Mouse (Mus musculus): Measurements from ENCODE around the gene Zdhhc17.

Gene Zdhhc17

GRCm38 (mm10) chr10:111009641-111010479 is at the start of gene Zdhhc17:
Zdhhc17 (minus strand) TSS chr10:111010140.
- peak; percentile 90 to 92 for DNase-seq

DNA sequence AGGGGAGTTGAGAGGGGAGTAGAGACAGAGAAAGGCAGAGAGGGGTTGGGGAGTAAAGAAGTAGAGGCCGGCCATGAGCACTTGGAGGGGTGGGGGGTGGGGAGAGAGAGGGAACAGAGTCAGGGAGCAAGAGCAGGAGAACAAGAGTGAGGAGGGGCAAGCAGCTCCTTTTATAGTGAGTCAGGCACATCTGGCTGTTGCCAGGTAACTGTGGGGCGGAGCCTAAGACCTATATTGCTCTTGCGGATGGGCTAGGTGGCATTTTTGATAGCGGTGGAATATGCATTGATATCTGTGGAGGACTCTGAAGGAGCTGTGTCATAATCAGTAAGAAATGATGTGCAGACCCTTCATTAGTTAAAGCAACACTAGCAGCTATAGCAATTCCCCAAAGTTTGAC is 45.8 kb upstream of the Zdhhc17 start:
- DNase-seq: no peak

- DNase-seq: no peak
Measured at GRCm38 (mm10) chr10:111051606-111052005, 41.7 kb upstream of the Zdhhc17 start.

- peak in 1 of 2 experiments; percentile 47 for DNase-seq
Measured at GRCm38 (mm10) chr10:111050511-111050910, 40.6 kb upstream of the Zdhhc17 start.

DNA sequence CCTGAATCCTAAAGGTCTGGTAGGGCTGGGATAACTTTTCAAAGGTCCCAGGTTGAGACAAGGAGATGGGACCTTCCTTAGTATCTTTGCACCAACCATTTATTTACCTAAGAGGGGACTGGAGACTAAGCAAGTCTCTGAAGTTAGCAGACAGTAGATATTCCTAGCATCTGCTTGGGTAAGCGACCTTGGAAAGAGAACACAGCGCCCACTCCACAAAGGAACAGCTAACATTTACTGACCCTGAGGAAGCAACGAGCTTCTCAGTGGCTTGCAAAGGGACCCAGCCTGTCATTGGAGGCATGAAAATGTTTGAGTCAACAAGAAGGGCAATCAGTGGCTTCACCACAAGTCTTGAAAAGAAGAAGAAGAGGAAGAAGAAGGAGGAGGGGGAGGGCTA is 40.1 kb upstream of the Zdhhc17 start:
- no peak for DNase-seq

DNA sequence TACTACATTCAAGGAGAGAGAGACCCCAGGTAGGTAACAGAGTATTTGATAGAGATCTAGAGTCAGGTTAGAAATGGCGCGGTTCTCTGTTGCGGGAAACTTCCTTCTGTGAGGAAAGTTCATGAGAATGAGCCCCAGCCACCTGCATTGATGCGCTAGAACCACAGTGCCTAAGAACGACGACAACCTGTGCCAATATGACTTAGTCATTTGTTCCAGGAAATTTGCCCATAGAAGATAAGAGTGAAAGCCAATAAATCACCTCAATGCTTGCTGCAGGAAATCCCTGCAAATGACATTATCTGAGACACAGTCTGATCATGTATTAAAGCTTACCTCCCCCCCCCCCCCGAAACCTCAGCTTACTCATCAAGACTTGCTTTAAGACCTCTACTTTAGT is 38.0 kb upstream of the Zdhhc17 start:
- peak in 1 of 2 experiments; percentile 58 for DNase-seq

GRCm38 (mm10) chr10:111040078-111040656 is 30.2 kb upstream of the Zdhhc17 start:
- DNase-seq: no peak

DNA sequence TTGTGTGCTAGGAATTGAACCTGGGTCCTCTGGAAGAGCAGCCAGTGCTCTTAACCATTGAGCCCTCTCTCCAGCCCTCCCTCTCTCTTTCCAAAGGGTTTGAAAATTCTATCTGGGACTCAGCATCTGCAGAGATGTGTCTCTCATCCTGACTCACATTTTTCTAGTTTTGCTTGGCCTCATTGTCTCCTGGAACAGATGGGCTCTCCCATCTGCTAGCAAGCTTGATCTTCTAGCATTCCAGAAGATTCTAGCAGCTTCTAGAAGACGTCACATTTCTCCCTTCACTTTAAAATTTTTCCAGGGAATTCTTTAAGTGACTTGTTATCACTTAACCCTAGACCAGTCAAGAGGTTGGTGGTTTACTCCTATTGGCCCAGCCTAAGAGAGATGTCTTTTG is 26.9 kb upstream of the Zdhhc17 start:
- no peak for DNase-seq

GRCm38 (mm10) chr10:111035134-111035533 is 25.2 kb upstream of the Zdhhc17 start:
- no peak for DNase-seq

DNA sequence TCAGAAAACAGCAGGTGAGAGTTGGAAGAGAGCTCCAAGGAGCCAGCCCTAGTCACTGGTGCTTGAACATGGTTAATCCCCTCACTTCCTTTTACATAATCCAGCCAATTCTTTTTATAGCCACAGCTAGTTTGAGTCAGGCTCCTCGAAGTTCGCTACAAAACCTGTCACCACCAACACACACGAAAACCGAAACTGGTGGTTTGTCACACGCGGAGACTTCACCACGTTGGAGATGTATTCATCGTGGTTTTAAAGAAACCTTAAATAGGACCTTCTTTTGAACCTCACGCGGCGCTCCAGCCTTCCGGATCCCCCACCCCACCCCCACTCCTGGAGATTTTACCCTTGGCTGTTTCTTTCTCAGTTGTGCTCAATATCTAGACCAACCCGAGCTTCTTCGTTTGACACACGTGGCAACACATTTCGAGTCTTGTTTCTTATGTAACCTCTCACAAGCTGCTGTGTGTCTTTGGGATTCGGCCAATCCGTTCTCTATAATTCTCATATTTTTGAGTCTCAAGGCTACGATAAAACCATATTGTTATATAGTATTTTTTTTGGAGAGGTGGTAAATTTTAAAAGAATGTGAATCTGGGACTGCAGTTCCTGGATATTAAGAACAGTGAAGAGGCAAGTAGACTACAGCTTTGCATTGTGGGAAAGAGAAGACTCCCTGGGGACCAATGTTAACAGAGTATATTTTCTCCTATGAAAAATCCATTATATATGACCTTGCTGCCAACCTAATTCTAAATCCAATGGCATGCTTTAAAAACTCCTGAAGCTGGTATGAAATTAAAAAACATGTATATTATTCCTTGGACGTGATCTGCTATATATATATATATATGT is 21.8 kb upstream of the Zdhhc17 start:
- peak; percentile 26 to 31 for DNase-seq

DNA sequence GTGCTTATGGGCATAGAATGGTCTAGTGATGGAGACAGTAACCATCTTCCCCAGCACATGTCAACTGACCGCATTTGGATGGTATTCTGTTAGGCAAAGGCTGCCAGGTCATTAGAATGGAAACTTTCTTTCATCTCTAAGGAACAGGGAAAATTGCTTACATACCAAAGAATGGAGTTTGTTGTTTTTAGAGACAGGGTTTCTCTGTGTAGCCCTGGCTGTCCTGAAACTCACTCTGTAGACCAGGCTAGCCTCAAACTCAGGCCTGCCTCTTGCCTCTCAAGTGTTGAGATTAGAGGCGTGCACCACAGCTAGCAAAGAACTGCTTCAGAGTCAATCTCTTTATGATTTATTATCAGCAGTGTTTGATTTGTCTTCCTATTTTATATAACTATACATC is 20.9 kb upstream of the Zdhhc17 start:
- no peak for DNase-seq

DNA sequence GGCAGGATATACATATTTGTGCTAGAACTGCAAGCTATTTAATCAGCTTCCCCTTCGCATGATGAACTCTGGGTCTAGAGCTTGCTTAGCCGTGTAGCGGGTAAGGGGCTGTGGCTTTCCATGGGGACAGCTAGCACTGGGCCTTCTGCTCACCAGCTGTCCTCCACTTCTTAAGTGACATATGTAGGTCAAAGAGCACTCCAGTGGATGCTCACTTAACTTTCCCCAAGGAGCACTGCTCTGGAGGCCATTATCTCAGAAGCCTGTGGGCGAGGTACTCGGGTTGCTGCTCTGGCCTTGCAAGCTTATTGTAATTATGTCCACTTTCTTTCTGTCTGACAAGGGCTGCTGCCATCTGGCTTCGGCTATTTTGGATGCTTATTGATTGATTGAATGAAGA is 16.2 kb upstream of the Zdhhc17 start:
- no peak for DNase-seq

GRCm38 (mm10) chr10:111024746-111025145 is 14.8 kb upstream of the Zdhhc17 start:
- no peak for DNase-seq

DNA sequence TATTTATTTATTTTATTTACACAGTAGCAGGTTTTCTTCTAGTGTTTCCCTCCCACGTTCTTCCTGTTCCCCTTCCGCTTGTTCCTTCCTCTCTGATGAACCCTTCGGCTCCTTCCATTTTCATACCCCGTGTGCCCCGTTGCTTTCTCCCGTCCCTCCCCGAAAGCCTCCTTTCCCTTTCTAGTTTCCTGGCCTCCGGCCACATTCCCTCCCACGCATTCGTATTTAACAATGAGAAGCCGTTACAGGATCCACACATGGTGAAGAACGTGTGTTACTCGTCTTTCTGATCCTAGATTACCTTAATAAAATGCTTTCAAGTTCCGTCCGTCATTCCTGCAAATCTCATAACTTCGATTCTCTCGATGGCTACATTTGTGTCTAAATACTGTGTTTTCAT is 4.5 kb upstream of the Zdhhc17 start:
- DNase-seq: peak in 1 of 2 experiments; percentile 50

DNA sequence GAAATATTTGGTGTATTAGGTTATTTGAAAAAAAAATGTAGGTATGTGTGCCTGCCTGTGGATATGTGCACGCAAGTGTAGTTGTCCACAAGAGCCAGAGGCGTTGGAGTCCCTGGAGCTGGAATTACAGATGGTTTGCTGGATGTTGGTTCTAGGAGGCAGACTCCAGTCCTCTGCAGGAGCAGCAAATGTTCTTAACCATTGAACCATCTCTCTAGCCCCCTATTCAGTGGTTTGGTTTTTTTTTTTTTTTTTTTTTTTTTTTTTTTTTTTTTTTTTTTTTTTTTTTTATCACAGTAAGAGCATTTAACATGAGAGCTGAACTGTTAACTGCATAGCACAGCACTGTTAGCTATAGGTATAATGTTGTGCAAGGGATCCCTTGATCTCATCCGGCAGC is 3.3 kb upstream of the Zdhhc17 start:
- DNase-seq: no peak

- DNase-seq: no peak
Measured at GRCm38 (mm10) chr10:111012496-111013038, 2.6 kb upstream of the Zdhhc17 start.

- DNase-seq: peak in 1 of 2 experiments; percentile 20
Measured at GRCm38 (mm10) chr10:111011226-111011765, 1.4 kb upstream of the Zdhhc17 start.

- DNase-seq: peak in 1 of 2 experiments; percentile 15
Measured at GRCm38 (mm10) chr10:111010480-111011225, 713 bp upstream of the Zdhhc17 start.

- no peak for DNase-seq
Measured at GRCm38 (mm10) chr10:111009113-111009640, 763 bp downstream of the Zdhhc17 start.

- no peak for DNase-seq
Measured at GRCm38 (mm10) chr10:111007687-111008086, 2.3 kb downstream of the Zdhhc17 start.

DNA sequence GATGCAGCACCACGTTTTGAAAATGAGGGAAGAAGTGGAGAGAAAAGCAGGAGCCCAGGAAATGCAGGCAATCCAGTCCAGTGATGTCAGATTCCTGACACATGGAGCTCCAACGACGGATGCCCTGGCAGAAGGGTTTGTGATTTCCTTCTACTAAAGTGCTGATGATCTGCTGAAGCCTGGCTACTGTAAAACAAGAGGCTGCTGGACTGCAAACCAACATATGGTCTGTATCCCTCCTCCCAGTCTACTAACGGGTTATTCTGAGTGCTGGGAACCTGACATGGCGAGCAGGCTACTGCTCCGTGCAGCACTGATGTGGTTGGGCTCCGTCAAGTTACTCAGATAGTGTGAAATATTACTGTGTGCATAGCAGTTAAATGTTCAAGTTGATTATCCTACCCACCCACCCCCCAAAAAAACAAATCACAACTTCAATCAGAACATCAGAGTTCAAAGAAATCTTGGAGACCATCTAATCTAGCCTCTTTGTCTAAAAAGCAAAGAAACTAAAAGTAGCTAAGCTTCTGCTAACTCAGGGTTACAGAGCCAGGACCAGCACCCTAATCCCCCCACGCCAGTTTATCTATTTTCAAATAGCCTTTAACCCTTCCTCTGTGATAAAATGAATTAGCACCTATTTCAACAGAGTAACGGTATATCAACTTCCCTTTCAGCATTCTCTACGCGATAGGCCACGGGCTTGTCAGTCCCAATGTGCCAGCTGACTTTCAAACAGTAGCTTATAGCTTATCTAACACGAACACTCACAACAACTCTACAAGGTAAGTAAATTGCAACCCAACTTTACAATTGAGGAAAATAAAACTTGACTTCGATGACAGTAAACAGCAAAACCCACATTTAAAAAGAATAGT is 4.1 kb downstream of the Zdhhc17 start:
- DNase-seq: no peak

Measured in kidney, postnatal 36 days (tissue).